Mouse (Mus musculus) ovary, adult 2 months (tissue): ENCODE data around the gene Trim27. TPM values are rescaled to one million over a fixed set of nuclear protein-coding genes. Genes with fewer than 3 reads are reported as not detected.

Experiments used
- polyA plus RNA-seq: library from polyadenylated mRNA; depleted of rRNA; stranded (reverse); fragments of >200 nt; gene quantifications from 2 replicates; pipeline ENCODE4 v1.2.3, GENCODE M21; 2012; rRNA removed

Gene Trim27
- polyA plus RNA-seq = 137 and 257 TPM in 2 replicates

GRCm38 (mm10) chr13:21179367-21179723 lies at the start of gene Trim27:
Gene Trim27, plus strand, starts transcription at chr13:21179445.

DNA sequence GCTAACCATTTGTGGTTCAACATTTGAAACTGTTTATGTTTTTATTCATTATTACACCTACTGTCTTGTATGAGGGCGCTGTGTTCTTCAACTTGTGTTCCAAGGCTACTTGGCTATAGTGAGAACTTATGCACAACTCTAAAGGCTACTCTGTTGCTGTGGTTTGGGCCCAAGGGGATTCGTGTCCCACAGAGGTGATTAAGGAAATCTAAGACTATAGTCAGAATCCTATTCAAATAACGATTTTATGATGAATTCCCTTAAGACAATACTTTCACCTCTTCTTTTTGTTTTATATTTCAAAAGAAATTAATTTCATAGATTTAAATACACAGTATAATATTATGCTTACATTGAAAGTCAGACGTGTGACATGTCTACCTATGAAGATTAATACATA lies 33.5 kb upstream of the Trim27 start, which contains the start of gene Olfr1368:
TSS of gene Olfr1368 (minus strand) at position 101 of the 400 bp plus-strand sequence.

Other genes with a start within 250 kb of the Trim27 start
- not detected in 2 replicates for gene Olfr1370, start 104.5 kb upstream of the Trim27 start, polyA plus RNA-seq
- not detected in 2 replicates for gene Olfr1369-ps1, start 68.0 kb upstream of the Trim27 start, polyA plus RNA-seq
- gene Olfr263, start 49.8 kb upstream of the Trim27 start, polyA plus RNA-seq = not detected in 2 replicates
- not detected in 2 replicates for gene Olfr1368, start 33.6 kb upstream of the Trim27 start, polyA plus RNA-seq
- gene Gpx5, start 113.3 kb downstream of the Trim27 start, polyA plus RNA-seq = not detected in 2 replicates
- 0.23 and 0.26 TPM in 2 replicates for gene Gpx6, start 132.7 kb downstream of the Trim27 start, polyA plus RNA-seq
- not detected in 2 replicates for gene Olfr1367, start 167.5 kb downstream of the Trim27 start, polyA plus RNA-seq
- gene Zscan12, start 183.4 kb downstream of the Trim27 start, polyA plus RNA-seq = 1.2 and 1.6 TPM in 2 replicates
- 35.7 and 38.6 TPM in 2 replicates for gene Zkscan3, start 223.3 kb downstream of the Trim27 start, polyA plus RNA-seq